Mouse (Mus musculus): Measurements from ENCODE around the gene Taf8. TPM values are rescaled to one million over a fixed set of nuclear protein-coding genes. Genes with fewer than 3 reads are reported as not detected.

Gene Taf8
- total RNA-seq, 2 experiments from 2014 or later = 12.7 to 15.5 TPM

DNA sequence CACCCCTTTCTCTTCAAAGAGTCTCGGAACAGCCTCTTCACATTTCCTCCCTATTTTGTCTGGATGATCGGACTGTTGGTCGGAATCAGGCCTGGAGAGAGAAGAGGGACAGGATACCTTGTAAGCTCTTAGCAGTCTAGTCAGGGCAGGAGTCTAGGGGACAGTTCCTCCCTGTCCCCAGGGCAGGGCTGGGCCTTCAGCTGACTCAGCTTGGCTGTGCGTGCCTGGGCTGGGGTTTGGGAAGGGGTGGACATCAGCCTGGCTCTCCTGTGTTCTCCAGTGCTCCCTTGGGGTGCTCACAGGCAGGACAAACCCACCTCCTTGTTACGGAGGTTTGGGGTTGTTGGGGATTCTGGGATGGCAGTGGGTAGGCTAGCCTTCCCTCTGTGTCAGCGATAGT, 63.5 kb downstream of the Taf8 start:
- no peak for DNase-seq
- intact Hi-C loops (cut with DNase I) = no loop called here

DNA sequence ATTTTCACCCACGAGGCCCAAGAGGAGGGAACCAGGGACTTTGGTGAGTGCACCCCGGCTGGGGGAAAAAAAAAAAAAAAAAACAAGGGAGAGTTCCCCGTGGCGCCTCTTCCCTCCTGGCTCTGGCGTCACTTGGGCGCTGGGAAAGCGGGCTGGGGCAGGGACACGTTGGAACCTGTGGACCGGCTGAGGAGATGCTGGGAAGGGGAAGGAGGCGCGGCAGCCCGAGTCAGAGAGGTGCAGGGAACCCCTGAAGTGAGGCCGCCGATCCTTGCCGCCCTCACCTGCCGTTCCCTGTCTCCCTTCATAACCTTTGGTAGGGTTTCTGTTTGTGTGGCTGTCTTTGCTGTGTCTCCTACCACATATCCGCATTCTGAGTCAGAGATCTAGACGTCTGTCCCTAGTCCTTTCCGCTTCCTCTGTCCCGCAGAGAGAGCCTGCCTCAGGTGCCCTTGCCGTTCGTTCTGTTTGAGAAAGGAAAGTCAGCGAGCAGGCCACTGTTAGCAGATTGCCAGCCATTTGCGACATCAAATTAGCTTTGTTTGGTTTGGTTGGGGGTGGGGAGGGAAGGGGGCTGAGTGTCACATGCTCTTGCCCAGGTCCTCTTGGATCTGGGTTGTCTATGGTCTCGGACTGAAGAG, 65.1 kb downstream of the Taf8 start, which contains the start of gene 1700001C19Rik:
1700001C19Rik (minus strand) TSS at position 470 of the 641 bp plus-strand sequence.
- no peak for DNase-seq

DNA sequence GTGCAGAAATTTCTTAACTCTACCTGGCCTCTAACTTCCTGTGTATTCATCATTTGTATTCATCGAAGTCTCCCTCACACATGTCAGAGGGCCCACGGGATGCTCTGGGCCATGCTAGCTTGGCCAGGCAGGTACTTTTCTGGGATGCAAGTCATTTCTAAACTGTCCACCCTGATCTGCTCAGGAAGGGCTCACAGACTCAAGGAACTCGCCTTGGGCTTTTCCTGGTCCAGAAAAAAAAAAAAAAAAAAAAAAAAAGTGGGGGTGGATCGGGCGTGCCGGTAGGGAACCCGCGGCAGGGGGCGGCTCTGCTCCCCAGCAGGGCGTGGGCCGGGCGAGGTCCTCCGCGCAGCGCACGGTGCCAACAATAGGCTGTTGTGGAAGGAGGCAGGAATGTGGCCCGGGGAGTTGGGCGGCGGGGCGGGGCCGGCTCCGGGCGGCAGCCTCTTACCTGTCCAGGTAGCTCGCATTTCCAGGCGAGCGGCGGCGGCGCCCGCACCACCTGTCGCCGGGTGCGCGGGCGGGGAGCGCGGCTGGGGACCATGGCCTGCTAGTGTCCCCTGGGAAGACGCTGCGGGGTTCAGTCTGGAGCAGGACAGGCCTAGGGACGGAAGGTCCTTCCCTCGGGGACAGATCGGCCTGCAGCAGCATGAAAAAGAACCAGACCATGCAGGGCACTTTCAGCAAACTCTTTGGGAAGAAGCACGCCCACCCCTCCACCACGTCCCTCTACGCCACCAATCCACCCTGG, 65.8 kb downstream of the Taf8 start, which contains the start of gene AI661453:
AI661453 (plus strand) TSS at position 460 of the 751 bp plus-strand sequence.
- intact Hi-C loops (cut with DNase I) = no loop called here

More for the DNA sequence above, 65.1 kb downstream of the Taf8 start, which contains the start of gene 1700001C19Rik:
- intact Hi-C loops (cut with DNase I) = no loop called here

More for the DNA sequence above, 65.8 kb downstream of the Taf8 start, which contains the start of gene AI661453:
- DNase-seq = no peak

Other genes with a start within 250 kb of the Taf8 start
- 10 to 100 TPM; 32.8 to 37.8 TPM for gene Mrps10, start 133.4 kb downstream of the Taf8 start, total RNA-seq (2021)
- gene Guca1b, start 116.9 kb downstream of the Taf8 start, total RNA-seq (2021) = under 1 TPM; 0.56 to 0.92 TPM
- under 1 TPM; 0.56 to 0.76 TPM for gene Guca1a, start 101.7 kb downstream of the Taf8 start, total RNA-seq (2021)
- gene AI661453, start 65.7 kb downstream of the Taf8 start, total RNA-seq (2021) = under 1 TPM; 0.48 to 0.54 TPM
- not detected for gene 1700001C19Rik, start 64.9 kb downstream of the Taf8 start, total RNA-seq (2021)
- gene Ccnd3, start 2.8 kb upstream of the Taf8 start, total RNA-seq (2021) = 10 to 100 TPM; 30.1 to 36.2 TPM
- gene Bysl, start 109.2 kb upstream of the Taf8 start, total RNA-seq (2021) = 10 to 100 TPM; 28.6 TPM
- gene Med20, start 109.3 kb upstream of the Taf8 start, total RNA-seq (2021) = 10 to 100 TPM; 29.2 to 30.3 TPM
- 1 to 10 TPM; 4.8 to 6.6 TPM for gene Gm20517, start 109.3 kb upstream of the Taf8 start, total RNA-seq (2021)
- 10 to 100 TPM; 23.3 to 26.2 TPM for gene Usp49, start 128.4 kb upstream of the Taf8 start, total RNA-seq (2021)
- gene Tomm6, start 186.1 kb upstream of the Taf8 start, total RNA-seq (2021) = 100 to 1,000 TPM; 179 to 192 TPM
- gene Frs3, start 186.7 kb upstream of the Taf8 start, total RNA-seq (2021) = 10 to 100 TPM; 32.4 to 35.4 TPM
- 1 to 10 TPM; 3.6 to 7.4 TPM for gene Gm21981, start 192.2 kb upstream of the Taf8 start, total RNA-seq (2021)
- 1 to 10 TPM; 2.4 to 6.8 TPM for gene Prickle4, start 192.4 kb upstream of the Taf8 start, total RNA-seq (2021)
- not detected for gene Pgc, start 224.6 kb upstream of the Taf8 start, total RNA-seq (2021)
- gene Tfeb, start 234.7 kb upstream of the Taf8 start, total RNA-seq (2021) = 1 to 10 TPM; 5.0 to 5.7 TPM